Mouse (Mus musculus) neural tube, embryonic 15.5 days (tissue): ENCODE results near the gene Med18. TPM values are rescaled to one million over a fixed set of nuclear protein-coding genes. Genes with fewer than 3 reads are reported as not detected.
"Not testable (repeated sequence)": the region's sequence is repeated elsewhere in the genome, so short reads cannot be mapped to it uniquely, and the experiment has no call there.

ENCODE experiments used
- ATAC-seq: fragments of 200-750 bp; cut with Nextera tagmentation; 2 replicates; pipeline ENCODE4 v1.8.0; 2017; ENCODE audit warnings: mild to moderate bottlenecking, moderate TSS enrichment, moderate library complexity; ENCODE audit not compliant: low FRiP score
- H3K27ac ChIP-seq: fragments of 300-500 bp; sonication (generic); replicated peaks from 2 replicates; pipeline ENCODE4 v1.5.1; 2015; ENCODE audit warnings: mild to moderate bottlenecking, inconsistent platforms
- H3K27me3 ChIP-seq: fragments of 300-500 bp; sonication (generic); replicated peaks from 2 replicates; pipeline ENCODE4 v1.6.1; 2015; ENCODE audit warnings: inconsistent platforms
- H3K36me3 ChIP-seq: fragments of 300-500 bp; sonication (generic); 2 replicates; pipeline ENCODE4 v1.6.1; 2015; ENCODE audit warnings: inconsistent platforms
- H3K4me1 ChIP-seq: fragments of 300-500 bp; sonication (generic); 2 replicates; pipeline ENCODE4 v1.6.1; 2015; ENCODE audit warnings: inconsistent platforms
- H3K4me2 ChIP-seq: fragments of 300-500 bp; sonication (generic); 2 replicates; pipeline ENCODE4 v1.6.1; 2015; ENCODE audit warnings: inconsistent platforms, mild to moderate bottlenecking, moderate library complexity
- H3K4me3 ChIP-seq: fragments of 300-500 bp; sonication (generic); replicated peaks from 2 replicates; pipeline ENCODE4 v1.5.1; 2015; ENCODE audit warnings: mild to moderate bottlenecking, inconsistent platforms
- H3K9ac ChIP-seq: fragments of 300-500 bp; sonication (generic); replicated peaks from 2 replicates; pipeline ENCODE4 v1.6.1; 2015; ENCODE audit warnings: mild to moderate bottlenecking, inconsistent platforms
- H3K9me3 ChIP-seq: fragments of 300-500 bp; sonication (generic); replicated peaks from 2 replicates; pipeline ENCODE4 v1.6.1; 2016; ENCODE audit warnings: inconsistent platforms
- WGBS: fragments of 180-500 bp; shearing (Covaris S2); methylation state at CpG from one replicate; pipeline ENCODE4 v1.1.7; 2015; ENCODE audit warnings: mixed read lengths; 5-methylcytosine and 5-hydroxymethylcytosine counted together
- polyA plus RNA-seq: library from polyadenylated mRNA; unstranded; fragments of >200 nt; fragmentation: Nextera tagmentation; extraction: Ambion mirVana; gene quantifications from 2 replicates; pipeline ENCODE4 v1.2.1, GENCODE M21; 2015

Med18 gene
- polyA plus RNA-seq, 1 experiment from 2014 or later = 13.9 TPM

DNA sequence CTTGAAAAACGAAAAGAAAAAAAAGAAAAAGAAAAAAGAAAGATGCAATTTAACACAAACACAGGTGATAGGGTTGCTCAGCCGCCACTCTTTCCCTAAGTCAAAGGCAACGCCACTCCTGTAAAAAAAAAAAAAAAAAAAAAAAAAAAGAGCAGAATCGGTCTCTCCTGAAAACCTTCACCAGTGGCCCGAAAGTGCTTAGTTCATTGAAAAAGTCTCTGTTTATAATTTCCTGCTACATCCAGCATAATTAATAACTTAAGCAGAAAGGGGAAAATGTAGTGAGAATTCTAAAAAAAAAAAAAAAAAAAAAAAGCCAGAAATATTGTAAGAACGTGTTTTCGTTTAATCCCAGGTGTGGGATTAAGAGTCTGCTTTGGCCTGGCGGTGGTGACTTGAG, 19.2 kb downstream of the Med18 start:
- Histone ChIP-seq H3K36me3 (no peaks in the 10 kb centered on the region), H3K27ac (no peak overlapping the region), H3K9ac (no peak overlapping the region), H3K9me3 (no peaks in the 10 kb centered on the region), H3K4me1 (no peaks in the 10 kb centered on the region), H3K27me3 (no peaks in the 10 kb centered on the region), H3K4me3 (no peak overlapping the region), H3K4me2 (no peak overlapping the region)
- WGBS = 88% methylated on average over 8 of the region's 8 CpGs
- ATAC-seq = no peak

DNA sequence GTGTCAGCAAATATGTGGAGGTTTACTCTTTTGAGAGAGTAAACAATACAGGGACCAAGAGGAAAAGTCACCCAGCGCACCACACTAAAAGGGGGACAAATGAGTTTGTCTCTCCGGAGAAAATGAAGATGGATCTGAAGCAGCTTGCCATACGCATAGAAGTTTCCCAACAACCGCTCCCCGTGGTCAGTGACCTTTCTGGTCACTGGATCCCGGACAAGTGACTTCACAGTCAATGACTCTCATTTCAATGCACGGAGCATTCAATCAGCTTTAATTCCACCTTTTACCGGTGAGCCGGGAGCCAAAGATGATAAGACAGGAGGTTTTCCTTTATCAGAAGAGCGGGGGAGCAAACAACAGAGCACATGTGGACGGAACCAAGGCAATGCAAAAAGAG, 25.9 kb downstream of the Med18 start:
- H3K36me3 ChIP-seq = no peaks in the 10 kb centered on the region
- no peaks in the 10 kb centered on the region for H3K4me1 ChIP-seq
- H3K9ac ChIP-seq = no peak overlapping the region
- no peak overlapping the region for H3K27ac ChIP-seq
- no peak overlapping the region for H3K4me2 ChIP-seq
- H3K27me3 ChIP-seq = no peaks in the 10 kb centered on the region
- H3K4me3 ChIP-seq = no peak overlapping the region
- WGBS = 19% methylated on average over 11 of the region's 11 CpGs
- no peaks in the 10 kb centered on the region for H3K9me3 ChIP-seq
- ATAC-seq = no peak

DNA sequence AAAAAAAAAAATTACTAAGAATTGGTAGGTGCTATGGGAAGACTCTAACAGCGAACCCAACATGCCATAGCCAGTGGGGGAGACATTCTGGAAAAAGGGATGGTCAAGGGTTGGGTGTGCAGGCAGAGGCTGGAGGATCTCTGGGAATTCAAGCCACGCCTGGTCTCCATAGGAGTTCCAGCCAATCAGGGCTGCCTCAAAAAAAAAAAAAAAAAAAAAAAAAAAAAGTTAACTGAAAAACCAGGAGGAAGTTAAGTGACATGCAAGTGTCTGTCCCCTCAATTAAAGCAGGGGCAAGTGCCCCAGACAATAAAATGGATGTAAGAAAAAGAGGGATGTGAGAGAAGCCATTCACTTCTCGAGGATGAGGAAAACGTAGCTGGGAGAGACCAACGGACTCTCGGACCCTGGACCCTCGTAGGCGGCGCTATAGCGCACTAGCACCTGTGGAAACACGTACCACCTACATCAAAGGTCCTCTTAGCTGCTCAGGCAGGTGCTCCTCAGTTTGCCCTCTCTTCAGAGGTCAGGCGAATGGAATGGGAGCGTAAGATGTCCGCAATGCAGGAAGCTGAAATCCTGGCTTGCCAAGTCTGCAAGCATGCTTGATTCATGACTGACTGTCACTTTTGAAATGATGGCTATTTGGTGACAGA, 30.9 kb downstream of the Med18 start:
- H3K4me2 ChIP-seq = 0 out of 2 replicates have a peak overlapping the region, but pooled peaks have one; percentile 15
- H3K36me3 ChIP-seq = no peaks in the 10 kb centered on the region
- no peaks in the 10 kb centered on the region for H3K27me3 ChIP-seq
- ATAC-seq = no peak
- no peak overlapping the region for H3K27ac ChIP-seq
- 18% methylated on average over 14 of the region's 14 CpGs for WGBS
- H3K9me3 ChIP-seq = no peaks in the 10 kb centered on the region
- H3K4me1 ChIP-seq = no peaks in the 10 kb centered on the region
- H3K4me3 ChIP-seq = no peak overlapping the region
- no peak overlapping the region for H3K9ac ChIP-seq

DNA sequence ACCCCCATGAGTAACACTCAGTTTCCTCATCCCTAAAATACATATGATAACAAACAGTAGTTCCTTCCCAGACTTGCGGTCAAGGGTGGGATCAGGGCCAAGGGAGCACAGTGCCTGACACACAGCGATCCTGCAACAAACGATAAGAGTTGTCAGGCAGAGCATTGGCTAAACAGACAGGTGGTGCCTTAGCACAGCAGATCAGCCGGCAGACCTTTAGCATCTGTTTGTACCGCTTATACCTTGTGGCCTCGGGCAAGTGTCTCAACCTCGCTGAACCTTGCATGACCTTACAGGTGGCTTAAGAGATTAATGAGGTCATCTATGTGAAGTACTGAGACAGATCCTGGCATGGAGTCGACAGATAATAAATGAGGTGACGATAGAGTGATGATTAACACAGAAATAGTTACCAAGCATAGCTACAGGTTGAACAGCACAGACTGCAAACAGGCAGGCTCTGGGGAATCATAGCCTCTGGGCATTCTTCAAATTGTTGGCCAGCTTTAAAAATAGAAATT, 35.6 kb downstream of the Med18 start:
- Histone ChIP-seq H3K27ac (no peak overlapping the region), H3K4me2 (no peak overlapping the region), H3K9me3 (no peaks in the 10 kb centered on the region), H3K9ac (no peak overlapping the region), H3K4me3 (no peak overlapping the region), H3K4me1 (no peaks in the 10 kb centered on the region), H3K36me3 (no peaks in the 10 kb centered on the region), H3K27me3 (no peaks in the 10 kb centered on the region)
- WGBS = 70% methylated on average over 9 of the region's 9 CpGs
- ATAC-seq = no peak

DNA sequence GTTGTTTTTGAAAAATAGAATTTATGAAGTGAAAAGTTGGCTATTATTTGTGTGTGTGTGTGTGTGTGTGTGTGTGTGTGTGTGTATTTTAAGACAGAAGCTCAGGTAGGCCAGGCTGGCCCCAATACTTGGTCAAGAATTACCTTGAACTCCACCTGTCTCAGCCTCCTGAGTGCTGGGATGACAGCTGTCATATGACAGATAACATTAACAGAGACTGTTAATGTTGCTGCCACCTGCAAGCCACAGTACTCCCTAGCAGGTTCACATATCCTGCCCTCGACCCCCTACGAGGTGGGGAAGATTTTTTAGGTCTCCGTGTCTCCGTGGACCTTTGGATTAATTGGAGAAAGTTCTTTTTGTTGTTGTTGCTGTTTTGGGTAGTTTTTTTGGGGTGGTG, 36.2 kb downstream of the Med18 start:
- no peak overlapping the region for H3K4me2 ChIP-seq
- WGBS = 82% methylated on average over 4 of the region's 4 CpGs
- ATAC-seq = no peak
- H3K27ac ChIP-seq = no peak overlapping the region
- H3K9me3 ChIP-seq = no peaks in the 10 kb centered on the region
- H3K27me3 ChIP-seq = no peaks in the 10 kb centered on the region
- H3K4me1 ChIP-seq = peaks cover 4% of the 10 kb centered on the region; the same call in 1 of the 2 replicates
- no peak overlapping the region for H3K4me3 ChIP-seq
- H3K36me3 ChIP-seq = no peaks in the 10 kb centered on the region
- H3K9ac ChIP-seq = no peak overlapping the region

DNA sequence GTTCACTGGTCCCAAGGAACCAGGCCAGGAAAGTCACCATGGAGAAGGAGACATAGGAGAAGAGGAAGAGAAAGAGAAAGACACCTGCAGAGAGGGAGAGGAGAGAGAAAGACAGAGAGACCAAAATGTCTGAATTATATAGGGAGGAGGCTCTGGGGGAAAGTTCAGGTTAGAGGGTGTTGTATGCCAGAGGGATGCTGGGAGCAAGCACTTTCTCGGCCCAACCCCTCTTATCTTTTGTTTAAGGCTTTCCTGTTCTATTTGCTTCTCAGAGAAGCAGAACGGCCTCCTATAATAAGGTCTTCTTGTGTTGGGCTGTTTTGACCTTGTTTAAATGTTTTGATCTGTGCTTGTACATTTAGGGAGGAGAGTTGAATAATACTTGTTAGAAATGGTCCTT, 37.7 kb downstream of the Med18 start:
- no peak overlapping the region for H3K27ac ChIP-seq
- H3K4me2 ChIP-seq = no peak overlapping the region
- no peaks in the 10 kb centered on the region for H3K9me3 ChIP-seq
- H3K27me3 ChIP-seq = no peaks in the 10 kb centered on the region
- H3K9ac ChIP-seq = no peak overlapping the region
- no peak overlapping the region for H3K4me3 ChIP-seq
- H3K36me3 ChIP-seq = no peaks in the 10 kb centered on the region
- no peak for ATAC-seq
- peaks cover 9% of the 10 kb centered on the region for H3K4me1 ChIP-seq
- 64% methylated on average over 2 of the region's 2 CpGs for WGBS

DNA sequence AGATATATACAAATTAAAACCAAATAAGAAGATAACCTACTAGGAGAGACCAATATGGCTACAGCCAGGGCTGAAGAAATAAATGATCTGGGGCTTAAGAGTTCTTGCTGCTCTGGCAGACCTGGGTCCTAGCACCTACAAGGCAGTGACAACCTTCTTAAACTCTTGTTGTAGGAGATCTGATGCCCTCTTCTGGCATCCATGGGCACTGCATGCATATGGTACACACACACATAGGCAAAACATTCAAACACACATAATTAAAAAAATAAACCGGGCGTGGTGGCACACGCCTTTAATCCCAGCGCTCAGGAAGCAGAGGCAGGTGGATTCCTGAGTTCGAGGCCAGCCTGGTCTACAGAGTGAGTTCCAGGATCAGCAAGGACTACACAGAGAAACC, 39.0 kb downstream of the Med18 start:
- H3K27me3 ChIP-seq = no peaks in the 10 kb centered on the region
- no peak overlapping the region for H3K27ac ChIP-seq
- no peak for ATAC-seq
- peaks cover 21% of the 10 kb centered on the region for H3K4me1 ChIP-seq
- H3K36me3 ChIP-seq = no peaks in the 10 kb centered on the region
- no peaks in the 10 kb centered on the region for H3K9me3 ChIP-seq
- no peak overlapping the region for H3K4me2 ChIP-seq
- no peak overlapping the region for H3K4me3 ChIP-seq
- 93% methylated on average over 5 of the region's 5 CpGs for WGBS
- H3K9ac ChIP-seq = no peak overlapping the region

DNA sequence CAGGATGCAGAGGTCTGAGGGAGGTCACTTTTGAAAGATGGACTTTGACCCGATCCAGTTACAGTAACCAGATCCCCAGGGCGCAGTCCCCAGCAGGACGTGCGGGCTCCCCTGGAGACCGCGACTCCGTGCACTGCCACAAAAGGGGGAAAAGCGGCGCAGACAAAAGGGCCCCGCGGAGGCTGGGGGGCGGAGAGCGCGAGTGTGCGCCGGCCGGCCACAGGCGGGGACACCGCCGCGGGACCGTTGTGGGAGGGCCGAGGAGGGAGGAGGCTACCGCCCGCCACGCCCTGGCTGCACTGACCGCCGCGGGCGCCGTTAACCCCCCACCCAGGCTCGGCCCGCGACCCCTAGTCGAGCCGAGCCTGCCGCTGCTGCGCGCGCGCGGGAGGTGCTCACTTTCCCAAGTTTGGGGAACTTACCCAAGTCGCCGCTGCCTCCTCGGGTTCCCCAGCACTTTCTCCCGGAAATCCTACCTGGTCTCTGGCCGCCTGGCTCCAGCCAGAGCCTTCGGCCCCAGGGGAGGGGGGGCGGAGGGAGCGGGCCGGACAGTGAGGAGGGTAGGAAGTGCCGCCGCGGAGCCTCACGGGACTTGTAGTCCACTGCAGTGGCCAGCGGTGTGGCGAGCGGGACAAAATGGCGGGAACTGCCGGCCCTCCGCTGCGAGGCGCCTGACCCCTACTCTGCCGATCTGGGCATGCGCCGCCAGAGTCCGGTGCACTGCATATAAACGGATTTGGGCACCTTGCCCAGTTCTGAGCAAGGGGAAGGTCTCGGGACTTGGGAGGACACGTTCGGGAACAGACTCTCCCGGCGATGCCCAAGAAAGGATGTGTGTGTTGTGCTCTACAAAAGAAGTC, 41.6 kb downstream of the Med18 start, which contains the start of gene Phactr4:
Gene Phactr4, minus strand, starts transcription at position 567 of the 860 bp plus-strand sequence.
- WGBS = under 1% methylated on average over 69 of the region's 73 CpGs
- H3K4me3 ChIP-seq = peak within 1 kb of the TSS; percentile 91
- peak; percentile 97 for ATAC-seq
- no peaks in the 10 kb centered on the region for H3K27me3 ChIP-seq
- H3K9ac ChIP-seq = peak within 1 kb of the TSS; percentile 68
- H3K4me2 ChIP-seq = peak within 1 kb of the TSS; percentile 85
- peaks cover 21% of the 10 kb centered on the region for H3K4me1 ChIP-seq
- H3K9me3 ChIP-seq = no peaks in the 10 kb centered on the region
- peak within 1 kb of the TSS; percentile 92 for H3K27ac ChIP-seq
- H3K36me3 ChIP-seq = no peaks in the 10 kb centered on the region

DNA sequence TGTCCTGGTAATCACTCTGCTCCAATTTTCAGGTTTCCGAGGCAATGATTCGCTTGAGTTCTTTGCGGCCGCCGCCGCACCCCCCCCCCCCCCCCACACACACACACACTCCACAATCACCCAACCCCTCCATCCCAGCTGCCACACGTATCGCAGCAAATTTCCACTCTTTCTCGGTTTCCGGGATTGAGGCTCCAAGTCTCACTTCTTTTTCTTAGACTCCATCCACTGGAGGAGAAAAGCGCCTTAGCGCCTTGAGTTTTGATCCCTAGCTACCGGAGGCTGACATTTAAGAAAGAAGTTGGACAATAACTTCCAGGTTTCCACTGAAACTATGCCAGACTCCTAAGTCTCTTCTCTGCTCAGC, 42.2 kb downstream of the Med18 start:
- H3K36me3 ChIP-seq = no peaks in the 10 kb centered on the region
- H3K4me3 ChIP-seq = peak overlapping the region; percentile 91
- H3K9ac ChIP-seq = peak overlapping the region; percentile 68
- peak overlapping the region; percentile 85 for H3K4me2 ChIP-seq
- H3K27ac ChIP-seq = peak overlapping the region; percentile 92
- 0% methylated on average over 13 of the region's 13 CpGs for WGBS
- no peaks in the 10 kb centered on the region for H3K27me3 ChIP-seq
- H3K4me1 ChIP-seq = peaks cover 21% of the 10 kb centered on the region
- no peaks in the 10 kb centered on the region for H3K9me3 ChIP-seq
- 0 out of 2 replicates have a peak, but pooled peaks have one; percentile 21 for ATAC-seq

DNA sequence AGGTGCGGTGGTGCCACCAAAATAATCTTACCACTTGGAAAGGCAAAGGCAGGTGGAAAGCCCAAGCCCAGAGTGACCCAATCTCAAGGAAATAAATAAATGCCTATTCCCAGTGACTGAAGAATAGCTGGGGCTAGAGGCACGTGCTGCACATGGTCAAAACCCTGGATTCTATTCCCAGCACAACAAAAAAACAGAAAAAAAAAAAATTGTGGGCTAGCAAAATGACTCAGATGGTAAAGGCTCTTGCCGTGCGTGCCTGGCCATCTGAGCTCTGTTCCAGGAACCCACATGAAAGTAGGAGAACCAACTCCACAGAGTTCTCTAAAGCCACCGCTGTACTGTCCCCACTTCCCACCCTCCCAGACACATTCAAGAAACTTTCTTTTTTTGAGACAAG, 43.2 kb downstream of the Med18 start:
- H3K4me1 ChIP-seq = peaks cover 21% of the 10 kb centered on the region
- no peak overlapping the region for H3K9ac ChIP-seq
- H3K36me3 ChIP-seq = no peaks in the 10 kb centered on the region
- no peak for ATAC-seq
- no peaks in the 10 kb centered on the region for H3K9me3 ChIP-seq
- H3K4me3 ChIP-seq = peak overlapping the region; percentile 91; the same call in 1 of the 2 replicates
- no peaks in the 10 kb centered on the region for H3K27me3 ChIP-seq
- no peak overlapping the region for H3K27ac ChIP-seq
- H3K4me2 ChIP-seq = peak overlapping the region; percentile 85
- 68% methylated on average over 5 of the region's 5 CpGs for WGBS

DNA sequence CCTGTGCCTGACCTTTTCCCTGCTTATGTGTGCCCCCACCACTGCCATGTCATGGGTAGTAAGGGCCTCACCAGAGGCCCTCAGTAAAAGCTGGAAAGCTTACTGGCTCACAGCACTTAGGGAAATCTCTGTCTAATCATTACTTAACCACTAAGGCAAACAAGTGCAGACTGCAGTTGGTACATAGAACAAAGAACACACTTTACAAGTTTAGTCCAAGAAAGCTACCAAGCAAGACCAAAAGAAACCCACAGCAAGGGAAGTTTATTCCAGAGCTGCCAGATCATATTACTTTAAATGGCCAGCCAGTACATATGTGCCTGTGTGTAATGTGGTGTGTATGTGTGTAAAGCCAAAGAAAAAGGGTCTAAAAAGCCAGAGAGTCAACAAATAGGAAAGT, 47.8 kb downstream of the Med18 start:
- Histone ChIP-seq H3K36me3 (no peaks in the 10 kb centered on the region), H3K4me2 (no peak overlapping the region), H3K27ac (no peak overlapping the region), H3K4me1 (peaks cover 12% of the 10 kb centered on the region), H3K4me3 (no peak overlapping the region), H3K27me3 (no peaks in the 10 kb centered on the region), H3K9me3 (no peaks in the 10 kb centered on the region), H3K9ac (no peak overlapping the region)
- no peak for ATAC-seq

DNA sequence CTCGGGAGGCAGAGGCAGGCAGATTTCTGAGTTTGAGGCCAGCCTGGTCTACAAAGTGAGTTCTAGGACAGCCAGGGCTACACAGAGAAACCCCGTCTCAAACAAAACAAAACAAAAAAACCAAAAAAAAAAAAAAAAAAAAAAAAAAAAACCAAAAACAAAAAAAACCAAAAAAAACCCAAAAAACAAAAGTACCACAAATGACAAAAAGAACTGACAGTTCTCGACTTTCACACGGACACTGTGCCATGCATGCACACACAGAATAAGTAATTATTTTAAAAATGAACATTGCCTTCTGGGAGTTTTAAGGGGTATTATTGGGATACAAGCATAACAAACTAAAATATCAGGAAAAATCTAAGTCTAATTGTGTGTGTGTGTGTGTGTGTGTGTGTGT, 50.5 kb downstream of the Med18 start:
- not testable (repeated sequence) for H3K27ac ChIP-seq, H3K36me3 ChIP-seq, H3K4me2 ChIP-seq, H3K4me1 ChIP-seq, H3K27me3 ChIP-seq, ATAC-seq, H3K4me3 ChIP-seq, H3K9me3 ChIP-seq, H3K9ac ChIP-seq
- 90% methylated on average over 4 of the region's 4 CpGs for WGBS
